Mouse (Mus musculus): ENCODE measurements around the gene Ces1f.
"Not testable (repeated sequence)": the region's sequence is repeated elsewhere in the genome, so short reads cannot be mapped to it uniquely, and the experiment has no call there.

Ces1f gene

GRCm38 (mm10) chr8:93279556-93279955, at the start of gene Ces1f:
Gene Ces1f (minus strand): TSS chr8:93279747.
- DNase-seq (ENCODE audit: low read depth, low spot score): no peak

DNA sequence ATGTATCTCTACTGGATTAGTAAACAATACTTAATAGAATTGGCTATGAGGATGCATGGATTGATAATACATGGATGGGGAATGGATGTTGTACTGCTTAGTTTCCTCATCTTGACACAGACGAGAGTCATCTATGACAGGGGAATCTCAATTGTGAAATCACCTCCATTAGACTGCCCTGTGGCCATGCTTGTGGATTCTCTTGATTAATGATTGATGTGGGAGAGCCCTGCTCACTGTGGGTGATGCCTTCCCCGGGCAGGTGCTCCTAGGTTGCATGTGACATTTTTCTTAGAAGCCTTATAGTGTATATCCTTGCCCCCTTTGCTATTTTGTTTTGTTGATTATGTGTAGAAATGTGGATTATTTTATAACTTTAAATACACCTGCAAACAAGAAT, 45.6 kb upstream of the Ces1f start:
- no peak for DNase-seq (ENCODE audit: low read depth, low spot score)

GRCm38 (mm10) chr8:93317031-93317430, 37.5 kb upstream of the Ces1f start:
- no peak for DNase-seq (ENCODE audit: low read depth, low spot score)

GRCm38 (mm10) chr8:93315557-93315956, 36.0 kb upstream of the Ces1f start:
- no peak for DNase-seq (ENCODE audit: low read depth, low spot score)

DNA sequence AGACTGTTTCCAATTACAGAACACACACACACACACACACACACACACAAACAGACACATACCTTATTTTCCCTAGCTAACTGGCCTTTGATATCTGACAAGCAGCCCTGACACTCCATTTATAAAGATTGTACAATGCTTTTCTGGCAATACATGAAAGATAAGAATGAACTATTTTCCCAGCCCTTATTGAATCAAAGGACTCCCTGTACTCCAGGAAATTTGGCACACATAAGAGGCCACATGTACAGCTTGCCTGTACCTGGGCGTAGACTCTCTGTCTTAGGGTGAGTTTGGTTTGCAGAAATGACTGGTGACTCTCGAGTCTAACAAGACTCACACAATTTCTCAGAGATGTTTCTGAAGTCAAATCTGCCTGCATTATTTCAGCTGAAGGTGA, 4.3 kb upstream of the Ces1f start:
- DNase-seq (ENCODE audit: low read depth, low spot score): no peak

DNA sequence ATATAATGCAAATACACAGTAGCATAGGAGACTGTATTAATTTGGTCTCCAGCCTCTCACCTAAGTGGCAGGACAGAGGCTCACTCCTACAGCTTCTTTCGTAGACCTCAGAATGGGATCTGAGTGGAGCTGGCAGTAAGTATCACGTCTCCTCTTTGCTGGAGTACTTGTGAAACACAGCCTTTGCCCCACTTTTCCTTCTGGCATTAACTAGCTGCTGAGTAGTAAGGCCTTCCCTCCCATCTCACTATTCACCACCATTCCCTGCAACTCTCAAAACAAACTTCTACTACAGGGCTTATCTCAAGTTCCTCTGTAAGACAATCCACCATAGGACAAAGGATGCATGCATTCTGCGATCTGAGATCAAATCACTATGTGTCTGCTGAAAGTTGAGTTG, 2.8 kb upstream of the Ces1f start:
- no peak for DNase-seq (ENCODE audit: low read depth, low spot score)

- DNase-seq (ENCODE audit: low read depth, low spot score): no peak
Observed at GRCm38 (mm10) chr8:93278176-93278805, 1.3 kb downstream of the Ces1f start.

- DNase-seq (ENCODE audit: low read depth, low spot score): no peak
Observed at GRCm38 (mm10) chr8:93274609-93275008, 4.9 kb downstream of the Ces1f start.

GRCm38 (mm10) chr8:93273321-93273720, 6.2 kb downstream of the Ces1f start:
- no peak for DNase-seq (ENCODE audit: low read depth, low spot score)

GRCm38 (mm10) chr8:93272686-93273085, 6.9 kb downstream of the Ces1f start:
- DNase-seq (ENCODE audit: low read depth, low spot score): no peak

DNA sequence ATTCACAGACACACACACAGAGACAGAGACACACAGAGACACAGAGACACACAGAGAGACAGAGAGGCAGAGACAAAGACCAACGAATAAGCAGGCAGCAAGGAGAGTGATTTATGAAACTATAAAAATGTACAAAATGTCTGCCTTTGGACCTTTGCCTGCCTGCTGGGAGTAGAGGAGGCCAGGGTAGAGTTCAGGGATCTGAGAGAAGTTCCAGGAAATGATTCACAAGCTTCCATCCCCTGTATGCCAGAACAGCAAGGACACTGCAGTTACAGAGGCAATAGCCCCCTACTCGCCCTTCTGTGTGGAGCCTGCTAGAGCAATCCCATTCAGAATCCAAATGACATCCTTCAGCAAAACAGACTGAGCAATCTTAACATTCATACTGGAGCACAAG, 18.1 kb downstream of the Ces1f start:
- no peak for DNase-seq (ENCODE audit: low read depth, low spot score)

- DNase-seq (ENCODE audit: low read depth, low spot score): no peak
Observed at GRCm38 (mm10) chr8:93252400-93252925, 27.1 kb downstream of the Ces1f start.

GRCm38 (mm10) chr8:93246057-93246456, 33.5 kb downstream of the Ces1f start:
- no peak for DNase-seq (ENCODE audit: low read depth, low spot score)

GRCm38 (mm10) chr8:93239884-93240283, 39.7 kb downstream of the Ces1f start:
- DNase-seq (ENCODE audit: low read depth, low spot score): no peak

DNA sequence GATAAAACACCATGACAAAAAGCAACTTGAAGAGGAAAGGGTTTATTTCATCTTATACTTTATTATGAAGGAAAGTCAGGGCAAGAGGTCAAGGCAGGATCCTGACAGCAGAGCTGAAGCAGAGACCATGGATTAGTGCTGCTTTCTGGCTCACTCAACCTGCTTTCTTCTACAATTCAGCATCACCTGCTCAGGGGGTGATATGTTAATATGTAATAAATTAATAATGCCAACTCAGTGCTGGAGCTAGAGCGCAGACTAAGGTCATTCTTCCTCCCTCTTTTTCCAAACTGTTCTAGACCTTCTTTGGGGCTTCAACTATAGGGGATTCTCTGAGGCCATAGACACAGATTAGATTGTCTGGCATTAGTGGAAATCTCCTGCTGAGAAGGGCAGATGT, 43.9 kb downstream of the Ces1f start:
- DNase-seq (ENCODE audit: low read depth, low spot score): no peak

DNA sequence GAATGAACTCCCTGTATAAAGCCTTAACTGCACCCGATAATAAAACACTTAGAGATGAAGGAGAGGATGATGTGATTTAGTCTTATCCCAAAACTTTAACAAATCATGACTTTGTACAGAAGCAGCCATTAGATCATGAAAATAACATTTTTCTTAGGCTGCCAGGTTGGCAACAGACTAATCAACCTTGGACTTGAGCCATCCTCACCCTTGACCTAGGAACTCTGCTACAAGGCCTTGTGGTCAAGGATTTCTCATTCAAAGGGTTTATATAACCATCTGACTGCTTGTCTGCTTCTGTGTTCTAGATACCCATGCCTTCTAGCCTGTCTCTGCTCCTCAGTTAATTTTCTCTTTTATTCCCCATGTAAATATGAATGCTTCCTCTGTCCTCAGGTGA, 44.8 kb downstream of the Ces1f start:
- no peak for DNase-seq (ENCODE audit: low read depth, low spot score)

- DNase-seq (ENCODE audit: low read depth, low spot score): no peak
Observed at GRCm38 (mm10) chr8:93234068-93234467, 45.5 kb downstream of the Ces1f start.

- DNase-seq (ENCODE audit: low read depth, low spot score): no peak
Observed at GRCm38 (mm10) chr8:93229446-93229845, 50.1 kb downstream of the Ces1f start, which contains the start of gene Ces1e. Gene Ces1e (minus strand): TSS chr8:93229619.

DNA sequence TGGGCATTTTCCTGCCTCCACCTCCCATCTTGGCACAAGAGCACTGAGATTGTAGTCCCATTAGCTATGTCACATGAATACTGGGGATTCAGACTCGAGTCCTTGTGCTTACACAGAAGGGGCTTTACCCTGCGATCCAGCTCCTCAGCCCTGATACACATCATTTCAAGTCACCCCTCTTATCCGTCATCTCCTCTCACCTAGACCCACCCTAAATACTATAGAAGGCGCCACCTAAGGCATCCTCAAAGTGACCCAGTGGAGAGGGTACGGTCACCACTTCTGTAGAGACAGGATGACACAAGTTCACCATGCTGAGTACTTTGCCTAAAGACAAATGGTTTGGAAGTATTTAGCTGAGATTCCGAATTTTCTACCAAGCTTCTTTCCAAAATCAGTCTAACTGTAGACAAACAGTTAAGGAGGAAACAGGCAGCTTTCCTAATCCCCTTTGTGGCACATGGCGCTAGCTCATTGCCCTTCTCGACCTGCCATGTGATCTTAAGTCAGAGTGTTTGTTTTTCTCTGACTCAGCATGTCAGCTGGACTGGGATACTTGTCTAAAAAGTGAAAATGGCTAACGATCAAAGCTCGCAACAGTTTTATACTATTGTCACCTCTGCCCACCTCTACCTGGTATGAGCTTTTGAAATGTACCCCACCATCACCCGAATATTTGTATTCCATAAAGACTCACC, 50.7 kb downstream of the Ces1f start:
- DNase-seq (ENCODE audit: low read depth, low spot score): no peak

DNA sequence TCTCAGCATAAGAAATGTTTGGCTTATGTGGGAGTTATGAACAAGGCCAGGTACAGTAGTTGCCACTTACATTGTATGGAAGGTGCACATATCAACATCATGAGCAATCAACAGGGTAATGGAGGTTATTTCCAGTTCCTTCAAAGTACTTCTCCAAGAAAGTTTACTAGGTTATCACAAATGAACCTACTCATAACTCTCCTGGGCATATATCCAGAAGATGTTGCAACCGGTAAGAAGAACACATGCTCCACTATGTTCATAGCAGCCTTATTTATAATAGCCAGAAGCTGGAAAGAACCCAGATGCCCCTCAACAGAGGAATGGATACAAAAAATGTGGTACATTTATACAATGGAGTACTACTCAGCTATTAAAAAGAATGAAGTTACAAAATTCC, 53.1 kb downstream of the Ces1f start:
- DNase-seq (ENCODE audit: low read depth, low spot score): not testable (repeated sequence)

- no peak for DNase-seq (ENCODE audit: low read depth, low spot score)
Observed at GRCm38 (mm10) chr8:93221896-93222295, 57.7 kb downstream of the Ces1f start.

GRCm38 (mm10) chr8:93217867-93218266, 61.7 kb downstream of the Ces1f start:
- no peak for DNase-seq (ENCODE audit: low read depth, low spot score)

GRCm38 (mm10) chr8:93217375-93217774, 62.2 kb downstream of the Ces1f start:
- DNase-seq (ENCODE audit: low read depth, low spot score): no peak
